Mouse (Mus musculus) G1E (cell line): ENCODE results near the gene Agpat3. TPM values are rescaled to one million over a fixed set of nuclear protein-coding genes. Genes with fewer than 3 reads are reported as not detected.
A peak's percentile ranks its signal among the peaks of the same experiment; 100 is the strongest.

Experiments used
- ATAC-seq: 2 replicates; pipeline ENCODE4 v1.8.0; 2016; ENCODE audit warnings: mild to moderate bottlenecking; ENCODE audit not compliant: insufficient number of reproducible peaks, poor library complexity, low FRiP score, severe bottlenecking; ENCODE audit errors: extremely low read depth
- DNase-seq: peaks from one replicate; pipeline ENCODE4 v3.0.0; 2012; ENCODE audit warnings: low spot score
- H3K27me3 ChIP-seq: 2 replicates; pipeline ENCODE4 v1.6.1; 2012; ENCODE audit warnings: mild to moderate bottlenecking, low read length, inconsistent platforms; ENCODE audit not compliant: insufficient read depth
- H3K36me3 ChIP-seq: replicated peaks from 2 replicates; pipeline ENCODE3; 2012; ENCODE audit warnings: mild to moderate bottlenecking, inconsistent platforms
- H3K4me1 ChIP-seq: 2 replicates; pipeline ENCODE4 v1.6.1; 2012; ENCODE audit warnings: low read depth, low read length, inconsistent platforms, mixed read lengths; ENCODE audit not compliant: insufficient read depth
- H3K4me3 ChIP-seq: 2 replicates; pipeline ENCODE4 v1.5.1; 2012; ENCODE audit warnings: low read depth, mild to moderate bottlenecking, inconsistent platforms, low read length, moderate library complexity, mixed read lengths
- H3K9me3 ChIP-seq: replicated peaks from 2 replicates; pipeline ENCODE4 v1.6.1; 2012; ENCODE audit warnings: inconsistent platforms
- CTCF ChIP-seq: IDR thresholded peaks from 2 replicates; pipeline ENCODE4 v1.5.1; 2012; ENCODE audit warnings: low read depth, low read length, inconsistent platforms, mixed read lengths
- GATA1 ChIP-seq: IDR thresholded peaks from 2 replicates; pipeline ENCODE4 v1.6.1; 2012; ENCODE audit warnings: borderline replicate concordance, low read length, inconsistent platforms, mixed read lengths
- GATA2 ChIP-seq: IDR thresholded peaks from 2 replicates; pipeline ENCODE4 v1.6.1; 2012; ENCODE audit warnings: low read depth, low read length, inconsistent platforms, borderline replicate concordance
- POLR2AphosphoS5 ChIP-seq: IDR thresholded peaks from 2 replicates; pipeline ENCODE4 v1.6.1; 2012; ENCODE audit warnings: low read depth, low read length, inconsistent platforms; ENCODE audit not compliant: insufficient replicate concordance
- TAL1 ChIP-seq: conservative IDR thresholded peaks from 2 replicates; pipeline ENCODE4 v1.6.1; 2012; ENCODE audit warnings: low read depth, low read length, inconsistent platforms, mixed read lengths
- polyA plus RNA-seq: library from polyadenylated mRNA; stranded (reverse); fragments of >175 nt; gene quantifications from 2 replicates; pipeline ENCODE4 v1.2.3, GENCODE M21; 2012
- total RNA-seq, 2 experiments: library from RNA; stranded (forward) in 1 of 2; stranded (reverse) in 1 of 2; fragments of 200-1000 nt in 1 of 2; fragments of >200 nt in 1 of 2; fragmentation: Nextera tagmentation in 1 of 2; gene quantifications; 2 replicates each; pipeline ENCODE4 v1.2.3; 2014 to 2017

Gene Agpat3
- total and polyA plus RNA-seq, 3 experiments = 2.3 to 2.9 (median 2.3) TPM

GRCm38 (mm10) chr10:78355931-78356593, 3.8 kb upstream of the Agpat3 start:
- H3K4me1 ChIP-seq = peaks cover 8% of the 10 kb centered on the region
- DNase-seq = no peak
- peaks cover 5% of the 10 kb centered on the region for H3K9me3 ChIP-seq
- ATAC-seq = no peak
- TF ChIP-seq GATA2 (no peak), POLR2AphosphoS5 (no peak), CTCF (no peak), GATA1 (no peak), TAL1 (no peak)
- H3K4me3 ChIP-seq = no peak overlapping the region
- peaks cover 46% of the 10 kb centered on the region for H3K27me3 ChIP-seq
- no peaks in the 10 kb centered on the region for H3K36me3 ChIP-seq

DNA sequence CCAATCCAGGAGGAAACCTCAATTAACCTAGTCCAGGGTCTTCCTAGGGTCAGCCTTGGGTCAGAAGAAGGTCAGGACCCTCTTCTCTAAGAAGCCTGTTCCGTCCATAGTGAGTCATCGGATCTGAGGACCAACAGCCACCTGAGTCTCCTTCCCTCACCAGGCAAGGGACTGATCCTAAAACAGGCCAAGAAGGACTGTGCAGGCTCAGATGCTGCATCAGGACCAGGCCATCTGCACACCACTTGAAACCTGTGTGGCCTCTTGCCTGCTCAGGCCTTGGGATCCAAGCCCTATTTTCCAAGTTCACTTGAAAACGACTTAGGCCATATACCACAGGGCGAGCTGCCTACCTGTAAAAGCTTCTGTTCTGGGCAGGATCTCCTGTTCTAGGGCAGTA, 907 bp upstream of the Agpat3 start:
- Histone ChIP-seq H3K4me1 (peaks cover 8% of the 10 kb centered on the region), H3K27me3 (peaks cover 60% of the 10 kb centered on the region), H3K36me3 (no peaks in the 10 kb centered on the region), H3K9me3 (peaks cover 5% of the 10 kb centered on the region), H3K4me3 (no peak overlapping the region)
- TF ChIP-seq GATA1 (no peak), POLR2AphosphoS5 (no peak), TAL1 (no peak), GATA2 (no peak), CTCF (no peak)
- DNase-seq = no peak
- no peak for ATAC-seq

- peak overlapping the region; percentile 70 for H3K4me3 ChIP-seq
Measured at GRCm38 (mm10) chr10:78352666-78353030, 359 bp upstream of the Agpat3 start.

DNA sequence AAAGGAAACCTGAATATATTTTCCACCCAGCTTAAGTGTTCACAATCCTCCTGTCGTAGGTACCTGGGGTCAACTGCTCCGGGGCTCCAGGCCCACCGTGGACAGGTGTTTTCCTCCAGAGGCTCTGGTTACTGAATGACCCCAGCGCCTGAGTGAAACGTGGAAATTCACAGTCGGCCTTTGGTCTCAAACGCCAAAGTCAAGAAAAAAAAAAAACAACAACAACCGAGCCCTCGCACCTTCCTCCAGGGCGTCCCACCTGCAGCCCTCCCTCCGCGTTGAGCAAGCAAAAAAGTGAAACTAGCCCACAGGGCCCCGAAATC, 764 bp downstream of the Agpat3 start:
- Histone ChIP-seq H3K9me3 (peaks cover 5% of the 10 kb centered on the region), H3K4me3 (peak overlapping the region; percentile 70), H3K36me3 (no peaks in the 10 kb centered on the region), H3K27me3 (peaks cover 66% of the 10 kb centered on the region), H3K4me1 (peaks cover 5% of the 10 kb centered on the region; the same call in 1 of the 2 replicates)
- no peak for TF ChIP-seq GATA1
- no peak for TF ChIP-seq CTCF
- TF ChIP-seq POLR2AphosphoS5 = no peak
- TF ChIP-seq TAL1 = no peak
- no peak for TF ChIP-seq GATA2
- DNase-seq (no peak), ATAC-seq (no peak)

More at GRCm38 (mm10) chr10:78352666-78353030, 359 bp upstream of the Agpat3 start:
- Histone ChIP-seq H3K36me3 (no peaks in the 10 kb centered on the region), H3K4me1 (peaks cover 7% of the 10 kb centered on the region), H3K9me3 (peaks cover 5% of the 10 kb centered on the region), H3K27me3 (peaks cover 64% of the 10 kb centered on the region)
- DNase-seq = no peak
- no peak for ATAC-seq
- no peak for TF ChIP-seq CTCF
- TF ChIP-seq TAL1 = no peak
- TF ChIP-seq GATA2 = no peak
- TF ChIP-seq GATA1 = no peak
- no peak for TF ChIP-seq POLR2AphosphoS5

DNA sequence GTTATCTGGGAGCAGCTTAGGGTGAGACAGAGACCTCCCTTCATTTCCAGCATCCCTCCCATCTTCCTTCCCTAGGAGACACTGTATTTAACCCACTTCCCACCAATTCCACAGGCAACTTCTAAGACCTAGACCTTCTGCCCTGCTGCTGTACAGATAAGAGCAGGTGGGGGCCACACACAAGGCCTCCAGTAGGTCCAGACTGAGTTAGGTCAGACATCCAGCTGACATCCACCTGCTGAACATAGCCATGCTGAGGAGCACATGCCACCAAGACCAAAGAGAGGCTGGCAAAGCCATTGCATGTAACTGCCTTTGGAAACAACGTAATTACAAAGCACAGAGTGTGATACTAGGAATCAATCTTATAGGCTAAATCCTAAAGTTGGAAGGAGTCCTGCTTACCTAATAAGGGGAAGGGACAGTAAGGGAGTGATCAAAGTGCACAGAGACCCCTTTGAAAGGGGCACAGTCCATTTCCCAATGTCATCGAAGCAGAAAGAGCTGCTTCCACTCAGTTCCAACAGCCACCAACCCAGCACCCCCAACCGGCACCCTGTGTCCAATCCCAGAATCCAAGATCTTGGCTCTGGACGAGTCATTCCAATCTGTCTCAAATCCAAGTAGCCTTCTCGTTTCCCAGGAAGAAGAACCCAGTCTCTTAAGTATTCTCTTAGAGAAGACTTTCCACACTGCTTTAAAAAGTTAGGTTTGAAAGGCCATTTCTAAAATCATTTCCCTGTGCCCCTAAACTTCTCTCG, 1.3 kb downstream of the Agpat3 start:
- peaks cover 5% of the 10 kb centered on the region for H3K9me3 ChIP-seq
- no peak for ATAC-seq
- peaks cover 5% of the 10 kb centered on the region; the same call in 1 of the 2 replicates for H3K4me1 ChIP-seq
- no peaks in the 10 kb centered on the region for H3K36me3 ChIP-seq
- TF ChIP-seq GATA1 = no peak
- TF ChIP-seq CTCF = no peak
- no peak for TF ChIP-seq GATA2
- TF ChIP-seq POLR2AphosphoS5 = no peak
- no peak for TF ChIP-seq TAL1
- H3K27me3 ChIP-seq = peaks cover 62% of the 10 kb centered on the region
- no peak overlapping the region for H3K4me3 ChIP-seq
- DNase-seq = no peak

- no peaks in the 10 kb centered on the region for H3K36me3 ChIP-seq
- H3K4me3 ChIP-seq = no peak overlapping the region
- H3K27me3 ChIP-seq = peaks cover 66% of the 10 kb centered on the region
- ATAC-seq = no peak
- TF ChIP-seq POLR2AphosphoS5 = no peak
- TF ChIP-seq CTCF = no peak
- no peak for TF ChIP-seq GATA2
- TF ChIP-seq GATA1 = no peak
- TF ChIP-seq TAL1 = no peak
- peaks cover 5% of the 10 kb centered on the region; the same call in 1 of the 2 replicates for H3K4me1 ChIP-seq
- no peak for DNase-seq
- H3K9me3 ChIP-seq = peaks cover 5% of the 10 kb centered on the region
Measured at GRCm38 (mm10) chr10:78349464-78350165, 2.7 kb downstream of the Agpat3 start.
